Mouse (Mus musculus) hindbrain, postnatal 0 days (tissue): ENCODE data around the gene Zfp385b. TPM values are rescaled to one million over a fixed set of nuclear protein-coding genes. Genes with fewer than 3 reads are reported as not detected.

ENCODE experiments used
- ATAC-seq: fragments of 200-750 bp; cut with Nextera tagmentation; 2 replicates; pipeline ENCODE4 v1.8.0; 2017; ENCODE audit warnings: mild to moderate bottlenecking, moderate TSS enrichment, moderate library complexity
- DNase-seq: peaks from one replicate; pipeline ENCODE4 v3.0.0-alpha.2; 2015; ENCODE audit warnings: low spot score
- H3K27ac ChIP-seq: fragments of 300-500 bp; sonication (generic); 2 replicates; pipeline ENCODE4 v1.5.1; 2014; ENCODE audit warnings: mild to moderate bottlenecking
- H3K27me3 ChIP-seq: fragments of 300-500 bp; sonication (generic); 2 replicates; pipeline ENCODE4 v1.6.1; 2014; ENCODE audit warnings: low read length, mixed read lengths; ENCODE audit not compliant: insufficient read depth
- H3K36me3 ChIP-seq: fragments of 300-500 bp; sonication (generic); 2 replicates; pipeline ENCODE4 v1.6.1; 2014; ENCODE audit warnings: low read length, mixed read lengths; ENCODE audit not compliant: insufficient read depth
- H3K4me1 ChIP-seq: fragments of 300-500 bp; sonication (generic); 2 replicates; pipeline ENCODE4 v1.6.1; 2014; ENCODE audit warnings: antibody characterized with exemption, low read length, mixed read lengths; ENCODE audit not compliant: insufficient read depth
- H3K4me2 ChIP-seq: fragments of 300-500 bp; sonication (generic); 2 replicates; pipeline ENCODE4 v1.6.1; 2014; ENCODE audit warnings: low read depth, mild to moderate bottlenecking, low read length, moderate library complexity, mixed read lengths
- H3K4me3 ChIP-seq: fragments of 300-500 bp; sonication (generic); 2 replicates; pipeline ENCODE4 v1.5.1; 2014; ENCODE audit warnings: low read length
- H3K9ac ChIP-seq: fragments of 300-500 bp; sonication (generic); replicated peaks from 2 replicates; pipeline ENCODE4 v1.6.1; 2014; ENCODE audit warnings: mild to moderate bottlenecking, low read length, moderate library complexity, mixed read lengths
- H3K9me3 ChIP-seq: fragments of 300-500 bp; sonication (generic); 2 replicates; pipeline ENCODE4 v1.6.1; 2016; ENCODE audit warnings: low read length, mixed read lengths
- CTCF ChIP-seq: IDR thresholded peaks from 2 replicates; pipeline ENCODE4 v1.5.1; 2016; ENCODE audit warnings: antibody characterized with exemption, control low read depth, low read depth
- WGBS: fragments of 180-500 bp; shearing (Covaris S2); extraction: QIAGEN DNeasy Blood & Tissue Kit; methylation state at CpG from one replicate; pipeline ENCODE4 v1.1.7; 2014; 5-methylcytosine and 5-hydroxymethylcytosine counted together
- polyA plus RNA-seq: library from polyadenylated mRNA; unstranded; fragments of >200 nt; fragmentation: Nextera tagmentation; extraction: Ambion mirVana; gene quantifications from 2 replicates; pipeline ENCODE4 v1.2.1, GENCODE M21; 2015
- total RNA-seq: library from RNA; depleted of rRNA; stranded (reverse); fragments of >200 nt; gene quantifications from 2 replicates; pipeline ENCODE4 v1.2.3, GENCODE M21; 2014

Zfp385b gene
- total and polyA plus RNA-seq, 2 experiments from 2014 or later = 15.5 to 23.4 TPM

- ATAC-seq (0 out of 2 replicates have a peak, but pooled peaks have one; percentile 47), DNase-seq (peak; percentile 27)
- 31% methylated on average over 9 of the region's 9 CpGs for WGBS
- no peaks in the 10 kb centered on the region for H3K9me3 ChIP-seq
- H3K27me3 ChIP-seq = no peaks in the 10 kb centered on the region
- no peak overlapping the region for H3K27ac ChIP-seq
- no peaks in the 10 kb centered on the region for H3K36me3 ChIP-seq
- no peaks in the 10 kb centered on the region; the same call in 1 of the 2 replicates for H3K4me1 ChIP-seq
- no peak overlapping the region for H3K4me2 ChIP-seq
- no peak for TF ChIP-seq CTCF
- no peak overlapping the region for H3K9ac ChIP-seq
- no peak overlapping the region for H3K4me3 ChIP-seq
Measured at GRCm38 (mm10) chr2:77436241-77436759, 383.1 kb downstream of the Zfp385b start.

- no peaks in the 10 kb centered on the region for H3K9me3 ChIP-seq
- H3K4me3 ChIP-seq = no peak overlapping the region
- no peak overlapping the region for H3K27ac ChIP-seq
- DNase-seq (no peak), ATAC-seq (no peak)
- H3K9ac ChIP-seq = no peak overlapping the region
- 63% methylated on average over 10 of the region's 10 CpGs for WGBS
- no peaks in the 10 kb centered on the region for H3K27me3 ChIP-seq
- H3K4me1 ChIP-seq = no peaks in the 10 kb centered on the region
- no peak for TF ChIP-seq CTCF
- H3K4me2 ChIP-seq = no peak overlapping the region
- no peaks in the 10 kb centered on the region for H3K36me3 ChIP-seq
Measured at GRCm38 (mm10) chr2:77419476-77419875, 400.0 kb downstream of the Zfp385b start.

GRCm38 (mm10) chr2:77418078-77418477 lies 401.4 kb downstream of the Zfp385b start:
- Histone ChIP-seq H3K4me3 (no peak overlapping the region), H3K36me3 (no peaks in the 10 kb centered on the region), H3K27me3 (no peaks in the 10 kb centered on the region), H3K4me2 (no peak overlapping the region), H3K27ac (no peak overlapping the region), H3K9ac (no peak overlapping the region), H3K9me3 (no peaks in the 10 kb centered on the region), H3K4me1 (no peaks in the 10 kb centered on the region)
- WGBS = 51% methylated on average over 5 of the region's 5 CpGs
- DNase-seq = no peak
- ATAC-seq = no peak
- no peak for TF ChIP-seq CTCF

GRCm38 (mm10) chr2:77412171-77412570 lies 407.3 kb downstream of the Zfp385b start:
- H3K36me3 ChIP-seq = no peaks in the 10 kb centered on the region
- H3K9ac ChIP-seq = no peak overlapping the region
- no peak for TF ChIP-seq CTCF
- DNase-seq (no peak), ATAC-seq (no peak)
- no peaks in the 10 kb centered on the region for H3K4me1 ChIP-seq
- WGBS = 87% methylated on average over 9 of the region's 9 CpGs
- H3K27me3 ChIP-seq = no peaks in the 10 kb centered on the region
- no peak overlapping the region for H3K4me3 ChIP-seq
- H3K4me2 ChIP-seq = no peak overlapping the region
- H3K9me3 ChIP-seq = no peaks in the 10 kb centered on the region
- no peak overlapping the region for H3K27ac ChIP-seq

- 86% methylated on average over 13 of the region's 13 CpGs for WGBS
Measured at GRCm38 (mm10) chr2:77411612-77412011, 407.8 kb downstream of the Zfp385b start.

GRCm38 (mm10) chr2:77409521-77410135 lies 409.8 kb downstream of the Zfp385b start:
- no peaks in the 10 kb centered on the region for H3K9me3 ChIP-seq
- no peak overlapping the region for H3K9ac ChIP-seq
- H3K27me3 ChIP-seq = no peaks in the 10 kb centered on the region
- peak; percentile 50; the same call in 1 of the 2 replicates for ATAC-seq
- H3K4me1 ChIP-seq = no peaks in the 10 kb centered on the region
- H3K4me3 ChIP-seq = no peak overlapping the region
- TF ChIP-seq CTCF = no peak
- no peak overlapping the region for H3K4me2 ChIP-seq
- DNase-seq = no peak
- no peaks in the 10 kb centered on the region for H3K36me3 ChIP-seq
- H3K27ac ChIP-seq = no peak overlapping the region
- 51% methylated on average over 5 of the region's 5 CpGs for WGBS

More at GRCm38 (mm10) chr2:77411612-77412011, 407.8 kb downstream of the Zfp385b start:
- Histone ChIP-seq H3K4me3 (no peak overlapping the region), H3K4me2 (no peak overlapping the region), H3K9me3 (no peaks in the 10 kb centered on the region), H3K9ac (no peak overlapping the region), H3K4me1 (no peaks in the 10 kb centered on the region), H3K27ac (no peak overlapping the region), H3K36me3 (no peaks in the 10 kb centered on the region), H3K27me3 (no peaks in the 10 kb centered on the region)
- DNase-seq = no peak
- TF ChIP-seq CTCF = no peak
- ATAC-seq = no peak

GRCm38 (mm10) chr2:77408972-77409371 lies 410.5 kb downstream of the Zfp385b start:
- ATAC-seq (no peak), DNase-seq (peak; percentile 60)
- no peaks in the 10 kb centered on the region for H3K4me1 ChIP-seq
- no peak overlapping the region for H3K9ac ChIP-seq
- no peaks in the 10 kb centered on the region for H3K9me3 ChIP-seq
- H3K27ac ChIP-seq = no peak overlapping the region
- no peak overlapping the region for H3K4me3 ChIP-seq
- no peak overlapping the region for H3K4me2 ChIP-seq
- no peaks in the 10 kb centered on the region for H3K27me3 ChIP-seq
- H3K36me3 ChIP-seq = no peaks in the 10 kb centered on the region
- peak; percentile 60 for TF ChIP-seq CTCF
- WGBS = 66% methylated on average over 7 of the region's 7 CpGs
